Mouse (Mus musculus): Measurements from ENCODE around the gene Serinc1. TPM values are rescaled to one million over a fixed set of nuclear protein-coding genes. Genes with fewer than 3 reads are reported as not detected.
A peak's percentile ranks its signal among the peaks of the same experiment; 100 is the strongest.
"Not testable (repeated sequence)": the region's sequence is repeated elsewhere in the genome, so short reads cannot be mapped to it uniquely, and the experiment has no call there.

Gene Serinc1
- total and polyA plus RNA-seq, 2 experiments: 53.1 to 215 TPM

DNA sequence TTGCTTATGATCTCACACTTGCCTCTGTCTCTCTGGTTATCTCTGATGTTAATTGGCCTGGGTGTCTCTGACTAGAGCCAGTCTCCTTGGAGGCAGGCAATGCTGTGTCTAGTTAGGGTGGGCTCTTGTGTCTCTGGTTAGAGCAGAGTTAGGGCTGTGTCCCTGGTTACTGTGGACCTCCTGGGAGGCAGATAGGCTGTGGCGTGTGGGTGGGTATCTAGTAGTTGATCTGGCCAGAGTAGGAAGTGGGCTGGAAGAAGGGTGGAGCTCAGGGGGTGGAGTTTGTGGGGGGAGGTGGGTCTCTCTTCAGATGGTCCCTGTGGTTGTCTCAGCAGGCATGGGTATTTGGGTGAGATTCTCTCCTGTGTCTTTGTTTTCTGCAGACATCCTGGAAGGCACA is 33.9 kb upstream of the Serinc1 start:
- TF ChIP-seq CTCF (IDR thresholded peaks at IDR 0.05; ENCODE audit: low read depth, low read length): no peak
- no peak for TF ChIP-seq POLR2A (IDR thresholded peaks at IDR 0.05; ENCODE audit: extremely low read depth, insufficient read depth, low read length)
- Histone ChIP-seq H3K4me3 (ENCODE audit: insufficient read depth, low read depth, low read length) (no peak overlapping the region), H3K9ac (ENCODE audit: low read depth, low read length) (no peak overlapping the region), H3K27me3 (ENCODE audit: control insufficient read depth, insufficient read depth, low read length) (no peaks in the 10 kb centered on the region), H3K27ac (replicated peaks; ENCODE audit: insufficient read depth, low read depth, low read length) (no peak overlapping the region), H3K36me3 (ENCODE audit: control insufficient read depth, insufficient read depth, low read length) (no peaks in the 10 kb centered on the region), H3K79me2 (ENCODE audit: control insufficient read depth, insufficient read depth, low read length) (no peaks in the 10 kb centered on the region), H3K4me1 (ENCODE audit: control insufficient read depth, insufficient read depth, low read length) (no peaks in the 10 kb centered on the region)
- 68% methylated on average over 1 of the region's 1 CpGs for WGBS
- no peak for DNase-seq (ENCODE audit: extremely low read depth, low read depth, low spot score)

GRCm38 (mm10) chr10:57557597-57557996 is 25.3 kb upstream of the Serinc1 start:
- no peak overlapping the region for H3K27ac ChIP-seq (replicated peaks; ENCODE audit: insufficient read depth, low read depth, low read length)
- no peak overlapping the region for H3K4me3 ChIP-seq (ENCODE audit: insufficient read depth, low read depth, low read length)
- no peaks in the 10 kb centered on the region for H3K27me3 ChIP-seq (ENCODE audit: control insufficient read depth, insufficient read depth, low read length)
- no peaks in the 10 kb centered on the region for H3K4me1 ChIP-seq (ENCODE audit: control insufficient read depth, insufficient read depth, low read length)
- no peak for TF ChIP-seq POLR2A (IDR thresholded peaks at IDR 0.05; ENCODE audit: extremely low read depth, insufficient read depth, low read length)
- TF ChIP-seq CTCF (IDR thresholded peaks at IDR 0.05; ENCODE audit: low read depth, low read length): no peak
- H3K36me3 ChIP-seq (ENCODE audit: control insufficient read depth, insufficient read depth, low read length): no peaks in the 10 kb centered on the region
- no peak for DNase-seq (ENCODE audit: extremely low read depth, low read depth, low spot score)
- WGBS: 71% methylated on average over 5 of the region's 5 CpGs
- no peaks in the 10 kb centered on the region for H3K79me2 ChIP-seq (ENCODE audit: control insufficient read depth, insufficient read depth, low read length)
- H3K9ac ChIP-seq (ENCODE audit: low read depth, low read length): no peak overlapping the region

GRCm38 (mm10) chr10:57553719-57554118 is 21.4 kb upstream of the Serinc1 start:
- no peaks in the 10 kb centered on the region for H3K36me3 ChIP-seq (ENCODE audit: control insufficient read depth, insufficient read depth, low read length)
- no peaks in the 10 kb centered on the region for H3K79me2 ChIP-seq (ENCODE audit: control insufficient read depth, insufficient read depth, low read length)
- H3K4me1 ChIP-seq (ENCODE audit: control insufficient read depth, insufficient read depth, low read length): no peaks in the 10 kb centered on the region
- no peak overlapping the region for H3K9ac ChIP-seq (ENCODE audit: low read depth, low read length)
- no peak for DNase-seq (ENCODE audit: extremely low read depth, low read depth, low spot score)
- WGBS: 89% methylated on average over 1 of the region's 1 CpGs
- no peaks in the 10 kb centered on the region for H3K27me3 ChIP-seq (ENCODE audit: control insufficient read depth, insufficient read depth, low read length)
- no peak for TF ChIP-seq CTCF (IDR thresholded peaks at IDR 0.05; ENCODE audit: low read depth, low read length)
- no peak overlapping the region for H3K4me3 ChIP-seq (ENCODE audit: insufficient read depth, low read depth, low read length)
- no peak overlapping the region for H3K27ac ChIP-seq (replicated peaks; ENCODE audit: insufficient read depth, low read depth, low read length)

GRCm38 (mm10) chr10:57549631-57550030 is 17.3 kb upstream of the Serinc1 start:
- H3K4me1 ChIP-seq (ENCODE audit: control insufficient read depth, insufficient read depth, low read length): no peaks in the 10 kb centered on the region
- H3K27me3 ChIP-seq (ENCODE audit: control insufficient read depth, insufficient read depth, low read length): no peaks in the 10 kb centered on the region
- H3K79me2 ChIP-seq (ENCODE audit: control insufficient read depth, insufficient read depth, low read length): no peaks in the 10 kb centered on the region
- H3K27ac ChIP-seq (replicated peaks; ENCODE audit: insufficient read depth, low read depth, low read length): no peak overlapping the region
- no peak overlapping the region for H3K9ac ChIP-seq (ENCODE audit: low read depth, low read length)
- TF ChIP-seq CTCF (IDR thresholded peaks at IDR 0.05; ENCODE audit: low read depth, low read length): no peak
- no peak for TF ChIP-seq POLR2A (IDR thresholded peaks at IDR 0.05; ENCODE audit: extremely low read depth, insufficient read depth, low read length)
- no peaks in the 10 kb centered on the region for H3K36me3 ChIP-seq (ENCODE audit: control insufficient read depth, insufficient read depth, low read length)
- DNase-seq (ENCODE audit: extremely low read depth, low read depth, low spot score): no peak
- H3K4me3 ChIP-seq (ENCODE audit: insufficient read depth, low read depth, low read length): no peak overlapping the region
- 89% methylated on average over 4 of the region's 4 CpGs for WGBS

DNA sequence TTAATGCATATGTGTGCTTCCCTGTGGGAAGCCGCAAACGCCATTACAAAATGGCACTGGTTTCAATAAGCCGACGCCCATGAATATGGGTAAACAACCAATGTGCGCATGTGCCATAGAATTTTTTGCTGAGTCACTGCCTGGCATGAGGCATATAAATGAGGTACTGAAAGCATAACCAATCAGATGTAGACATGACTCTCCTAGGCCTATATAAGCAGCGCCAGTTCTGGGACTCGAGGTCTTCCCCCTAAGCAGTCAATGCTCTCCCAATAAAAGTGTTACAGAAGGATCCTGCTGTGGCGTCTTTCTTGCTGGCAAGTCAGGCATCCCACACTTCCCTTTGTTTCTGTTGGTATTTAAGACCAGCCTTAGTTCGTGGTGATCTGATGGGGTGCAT is 11.6 kb upstream of the Serinc1 start:
- H3K9ac ChIP-seq (ENCODE audit: low read depth, low read length); H3K4me1 ChIP-seq (ENCODE audit: control insufficient read depth, insufficient read depth, low read length); H3K36me3 ChIP-seq (ENCODE audit: control insufficient read depth, insufficient read depth, low read length); H3K27me3 ChIP-seq (ENCODE audit: control insufficient read depth, insufficient read depth, low read length); DNase-seq (ENCODE audit: extremely low read depth, low read depth, low spot score); H3K79me2 ChIP-seq (ENCODE audit: control insufficient read depth, insufficient read depth, low read length); H3K4me3 ChIP-seq (ENCODE audit: insufficient read depth, low read depth, low read length); H3K27ac ChIP-seq (replicated peaks; ENCODE audit: insufficient read depth, low read depth, low read length): not testable (repeated sequence)
- WGBS: 91% methylated on average over 9 of the region's 9 CpGs

DNA sequence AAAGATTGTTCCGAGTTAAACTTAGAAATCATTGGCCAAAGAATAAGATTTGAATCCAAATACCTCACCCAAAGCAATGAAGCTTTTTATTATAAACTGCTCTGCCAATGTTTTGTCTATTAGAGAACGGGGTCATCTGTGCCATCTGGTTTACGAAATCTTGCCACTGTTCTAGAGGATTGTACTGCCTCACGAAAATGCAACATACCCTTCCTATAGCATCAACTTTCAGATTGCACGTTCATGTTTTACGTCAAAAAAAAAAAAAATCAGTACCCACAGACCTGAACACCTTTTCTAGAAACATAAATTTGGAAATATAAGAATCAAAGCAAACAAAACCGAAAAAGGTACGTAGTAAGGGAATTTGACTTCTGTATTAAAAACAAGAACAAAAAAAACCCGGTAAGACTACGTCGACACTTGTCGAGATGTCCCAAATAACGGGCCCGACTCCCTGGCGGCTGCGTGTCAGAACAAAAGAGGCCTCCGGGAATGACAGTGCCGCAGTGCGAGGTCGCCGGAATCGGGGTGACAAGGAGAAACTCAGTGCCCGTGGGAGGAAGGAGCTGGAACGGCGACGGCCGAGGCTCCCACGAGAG is 613 bp downstream of the Serinc1 start:
- peak overlapping the region; percentile 53 for H3K27ac ChIP-seq (replicated peaks; ENCODE audit: insufficient read depth, low read depth, low read length)
- TF ChIP-seq CTCF (IDR thresholded peaks at IDR 0.05; ENCODE audit: low read depth, low read length) (no peak), POLR2A (IDR thresholded peaks at IDR 0.05; ENCODE audit: extremely low read depth, insufficient read depth, low read length) (no peak)
- DNase-seq (ENCODE audit: extremely low read depth, low read depth, low spot score): peak; percentile 65

More for the DNA sequence above, 613 bp downstream of the Serinc1 start:
- no peaks in the 10 kb centered on the region for H3K27me3 ChIP-seq (ENCODE audit: control insufficient read depth, insufficient read depth, low read length)
- H3K4me3 ChIP-seq (ENCODE audit: insufficient read depth, low read depth, low read length): peak overlapping the region; percentile 75
- peaks cover 5% of the 10 kb centered on the region; the same call in 1 of the 2 replicates for H3K79me2 ChIP-seq (ENCODE audit: control insufficient read depth, insufficient read depth, low read length)
- under 1% methylated on average over 28 of the region's 28 CpGs for WGBS
- H3K36me3 ChIP-seq (ENCODE audit: control insufficient read depth, insufficient read depth, low read length): peaks cover 8% of the 10 kb centered on the region
- H3K9ac ChIP-seq (ENCODE audit: low read depth, low read length): peak overlapping the region; percentile 88
- peaks cover 6% of the 10 kb centered on the region for H3K4me1 ChIP-seq (ENCODE audit: control insufficient read depth, insufficient read depth, low read length)

Measured in liver, adult 2 months (tissue).